Mouse (Mus musculus) urinary bladder, postnatal 36 days (tissue): ENCODE data around the gene Mapkapk3.
A peak's percentile ranks its signal among the peaks of the same experiment; 100 is the strongest.

Source experiments
- DNase-seq, 2 experiments: peaks; one replicate each; pipeline ENCODE4 v3.0.0; 2022; ENCODE audit warnings: low spot score in 2 of 2, mixed read lengths in 1 of 2

The Mapkapk3 gene

DNA sequence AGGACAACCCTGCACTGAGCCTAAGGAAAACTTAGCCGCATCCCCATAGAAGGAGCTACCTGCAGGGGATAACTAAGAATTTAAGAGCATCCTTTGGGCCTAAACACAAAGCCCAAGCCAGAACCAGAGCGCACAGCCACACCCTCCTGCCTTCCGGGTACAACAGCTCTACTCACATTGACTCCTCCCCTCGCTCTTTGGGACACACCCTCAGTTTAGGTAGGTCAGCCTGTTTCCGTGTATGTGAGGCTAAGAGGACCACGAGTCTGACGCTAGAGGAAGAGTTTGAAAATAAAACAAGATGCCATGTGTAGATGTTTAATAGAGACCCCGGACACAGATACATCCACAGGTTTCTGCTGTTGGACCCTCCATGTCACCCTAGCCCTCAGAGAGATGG is 966 bp downstream of the Mapkapk3 start:
- peak; percentile 44 to 56 for DNase-seq

DNA sequence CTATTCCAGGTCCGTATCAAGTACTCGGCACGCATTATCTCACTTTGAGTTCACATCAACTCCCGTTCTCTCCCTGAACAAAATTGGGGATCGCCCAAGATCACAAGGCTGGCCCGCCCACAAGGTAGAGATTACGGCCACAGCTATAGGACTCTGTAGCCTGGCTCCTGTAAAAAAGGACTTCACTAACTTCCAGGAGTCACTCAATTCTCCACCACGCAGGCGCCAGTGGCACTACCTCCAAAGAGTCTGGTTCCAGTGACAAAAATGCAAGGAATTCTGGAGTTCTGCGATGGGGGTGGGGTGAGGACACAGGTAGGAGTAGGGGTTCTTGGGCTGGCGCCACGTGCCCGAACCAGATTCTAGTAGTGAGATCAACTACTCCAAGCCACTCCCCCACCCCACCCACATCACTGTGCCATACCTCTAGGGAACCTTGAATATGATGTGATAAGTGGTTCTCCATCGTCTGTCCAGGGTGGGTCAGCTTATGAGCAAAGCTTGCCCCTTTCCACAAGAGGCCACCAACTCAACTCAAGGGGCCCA is 1.5 kb downstream of the Mapkapk3 start:
- DNase-seq: no peak

DNA sequence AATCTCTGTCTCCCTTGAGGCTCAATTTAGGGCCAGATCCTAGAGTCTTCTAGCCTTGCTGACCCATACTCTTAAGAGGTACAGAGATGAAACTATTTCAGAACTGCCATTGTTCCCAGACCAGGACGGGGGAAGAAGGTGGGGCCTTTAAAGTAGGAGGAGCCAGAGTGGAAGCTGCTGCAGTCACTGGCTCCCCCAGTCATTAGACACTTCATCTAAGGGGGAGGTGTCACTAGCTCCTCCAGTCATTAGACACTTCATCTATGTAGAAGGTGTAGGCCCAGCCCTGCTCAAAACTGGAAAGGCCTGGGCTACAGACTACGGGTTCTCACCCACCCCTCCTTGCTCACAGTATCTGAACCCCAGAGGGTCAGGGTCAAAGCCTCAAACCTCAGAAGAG is 2.4 kb downstream of the Mapkapk3 start:
- no peak for DNase-seq

DNA sequence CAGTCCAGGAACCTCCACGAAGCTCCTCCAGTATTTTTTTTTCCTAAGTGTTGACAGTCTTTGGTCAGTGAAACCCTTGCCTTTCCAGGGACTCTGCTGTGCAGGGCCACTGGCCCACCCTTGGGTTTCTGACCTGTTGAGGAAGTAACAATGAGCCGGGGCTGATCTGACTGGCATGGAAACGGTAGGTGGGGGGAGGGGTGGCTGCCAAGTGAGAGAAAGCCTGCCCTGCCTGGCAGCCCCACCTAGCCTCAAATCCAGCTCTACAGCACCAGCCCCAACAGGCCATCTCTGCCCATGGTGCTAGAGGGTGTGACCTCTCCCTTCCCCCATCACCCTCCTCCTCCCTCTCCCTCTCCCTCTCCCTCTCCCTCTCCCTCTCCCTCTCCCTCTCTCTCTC is 4.7 kb downstream of the Mapkapk3 start:
- DNase-seq: peak; percentile 73 to 74

DNA sequence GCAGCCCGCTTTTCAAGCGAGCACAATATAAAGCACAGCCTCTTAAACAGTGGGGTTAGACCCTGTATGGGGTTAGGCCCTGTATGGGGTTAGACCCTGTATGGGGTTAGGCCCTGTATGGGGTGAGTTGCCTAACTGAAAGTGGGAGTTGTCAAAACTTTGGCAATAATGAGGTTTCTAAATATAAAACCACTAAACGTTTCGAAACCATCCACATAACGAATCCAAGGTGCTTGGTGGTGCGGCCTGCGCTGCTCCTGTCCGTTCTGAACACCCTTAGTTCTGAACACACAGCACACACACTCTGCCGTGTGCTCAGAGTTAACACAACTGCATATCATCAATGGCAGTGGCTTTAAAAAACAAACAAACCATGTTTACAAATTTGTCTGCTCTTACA is 6.7 kb downstream of the Mapkapk3 start:
- no peak for DNase-seq

DNA sequence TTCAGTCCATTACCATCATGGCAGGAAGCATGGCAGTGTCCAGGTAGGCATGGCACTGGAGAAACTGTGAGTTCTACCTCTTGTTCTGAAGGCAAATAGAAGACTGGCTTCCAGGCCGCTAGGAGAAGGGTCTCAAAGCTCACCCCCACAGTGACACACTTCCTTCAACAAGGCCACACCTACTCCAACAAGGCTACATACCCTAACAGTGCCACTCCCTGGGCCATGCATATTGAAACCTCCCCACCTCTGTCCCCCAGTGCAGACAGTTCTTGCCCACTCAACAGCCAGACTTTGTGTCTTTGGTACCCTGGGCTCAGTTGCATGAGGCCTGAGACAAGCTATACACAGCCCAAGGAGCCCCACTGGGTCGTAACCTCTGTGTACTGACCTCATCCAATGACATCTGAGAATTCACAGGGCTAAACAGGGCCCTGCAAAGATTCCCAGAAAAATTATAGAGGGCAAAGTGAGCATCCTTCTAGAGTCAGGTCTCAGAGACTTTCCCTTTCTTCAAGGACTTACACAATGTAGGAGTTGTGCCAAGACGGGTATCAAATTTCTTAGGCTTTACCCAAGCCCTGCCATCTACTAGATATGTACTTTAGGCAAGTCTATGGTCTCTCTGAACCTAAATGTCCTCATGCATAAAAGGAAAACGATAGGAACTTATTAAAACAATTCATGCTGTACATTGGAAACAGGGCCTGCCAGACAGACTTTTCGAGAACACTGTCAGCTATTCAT is 8.3 kb downstream of the Mapkapk3 start:
- DNase-seq: no peak

DNA sequence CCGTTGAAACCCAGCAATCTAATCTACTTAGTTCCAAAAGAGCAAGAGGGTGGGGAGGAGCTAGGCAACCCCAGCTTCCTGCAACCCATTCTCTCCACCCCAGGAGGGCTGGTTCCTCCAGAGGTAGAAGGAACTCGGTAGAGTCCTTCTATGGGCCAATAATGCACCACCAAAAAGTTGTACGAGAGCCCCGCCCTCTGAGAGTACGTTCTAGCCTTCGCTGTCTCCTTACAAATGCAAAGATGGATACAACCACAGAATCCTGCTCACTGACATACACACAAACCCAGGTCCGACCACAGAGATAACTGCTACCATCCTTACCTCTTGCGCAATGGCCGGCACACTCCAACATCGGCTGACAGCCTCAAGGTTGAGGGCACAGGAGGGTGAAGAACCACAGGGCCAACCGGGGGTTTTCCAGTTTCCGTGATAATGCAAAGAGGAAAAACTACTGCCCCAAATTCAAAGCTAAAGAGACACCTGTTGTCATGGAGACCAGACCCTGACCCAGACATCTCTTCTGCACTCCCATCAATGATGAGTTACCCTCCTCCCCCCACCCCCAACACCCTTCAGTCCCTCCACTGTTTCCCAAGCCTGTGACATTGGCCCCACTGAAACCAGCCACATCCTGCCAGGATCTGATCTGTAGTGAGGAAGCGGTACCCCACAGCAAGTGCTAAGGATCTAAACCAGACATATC is 9.2 kb downstream of the Mapkapk3 start:
- DNase-seq: no peak

DNA sequence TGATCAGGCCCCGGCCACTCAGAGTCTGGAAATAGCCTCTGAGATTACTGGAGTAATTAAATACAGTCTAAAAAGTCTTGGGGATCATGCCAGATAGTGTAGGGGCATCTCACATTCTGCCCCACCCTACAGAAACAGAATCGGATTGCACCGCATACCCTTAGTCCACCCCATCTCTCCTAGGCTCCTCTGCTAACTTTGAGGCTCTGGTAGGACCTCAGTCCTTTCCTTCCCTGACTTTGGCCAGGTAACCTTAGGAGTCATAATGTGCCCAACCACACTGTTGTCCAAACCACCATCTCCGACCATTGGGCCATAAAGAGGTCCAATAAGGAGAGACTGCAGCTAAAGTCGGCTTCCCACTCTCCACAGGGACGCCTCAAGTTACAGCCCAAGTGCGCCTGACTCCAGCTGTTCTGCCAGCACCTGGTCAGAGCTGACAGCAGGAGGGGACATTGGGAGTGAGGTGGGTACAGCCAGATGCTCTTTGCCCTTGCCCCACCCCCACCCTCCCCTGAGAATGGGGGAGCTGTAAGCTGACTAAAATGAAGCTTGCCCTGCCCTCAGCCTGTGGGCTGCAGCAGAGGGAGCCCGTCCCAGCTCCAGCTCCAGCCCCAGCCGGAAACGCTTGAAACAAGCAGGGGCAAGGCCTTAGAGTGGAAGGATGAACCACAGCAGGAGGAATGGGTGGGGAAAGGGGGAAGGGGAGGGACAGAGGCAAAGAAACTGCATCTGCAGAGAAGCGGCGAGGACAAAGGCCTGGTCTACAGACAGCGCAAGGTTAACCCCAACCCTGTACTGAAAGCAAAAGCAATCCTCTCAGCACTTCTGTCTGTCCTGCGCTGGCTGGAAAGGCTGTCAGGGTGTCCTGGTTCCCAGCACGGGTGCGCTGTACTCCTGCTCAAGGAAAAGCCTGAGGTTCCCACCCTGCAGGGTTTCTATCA is 10.0 kb downstream of the Mapkapk3 start:
- no peak for DNase-seq

DNA sequence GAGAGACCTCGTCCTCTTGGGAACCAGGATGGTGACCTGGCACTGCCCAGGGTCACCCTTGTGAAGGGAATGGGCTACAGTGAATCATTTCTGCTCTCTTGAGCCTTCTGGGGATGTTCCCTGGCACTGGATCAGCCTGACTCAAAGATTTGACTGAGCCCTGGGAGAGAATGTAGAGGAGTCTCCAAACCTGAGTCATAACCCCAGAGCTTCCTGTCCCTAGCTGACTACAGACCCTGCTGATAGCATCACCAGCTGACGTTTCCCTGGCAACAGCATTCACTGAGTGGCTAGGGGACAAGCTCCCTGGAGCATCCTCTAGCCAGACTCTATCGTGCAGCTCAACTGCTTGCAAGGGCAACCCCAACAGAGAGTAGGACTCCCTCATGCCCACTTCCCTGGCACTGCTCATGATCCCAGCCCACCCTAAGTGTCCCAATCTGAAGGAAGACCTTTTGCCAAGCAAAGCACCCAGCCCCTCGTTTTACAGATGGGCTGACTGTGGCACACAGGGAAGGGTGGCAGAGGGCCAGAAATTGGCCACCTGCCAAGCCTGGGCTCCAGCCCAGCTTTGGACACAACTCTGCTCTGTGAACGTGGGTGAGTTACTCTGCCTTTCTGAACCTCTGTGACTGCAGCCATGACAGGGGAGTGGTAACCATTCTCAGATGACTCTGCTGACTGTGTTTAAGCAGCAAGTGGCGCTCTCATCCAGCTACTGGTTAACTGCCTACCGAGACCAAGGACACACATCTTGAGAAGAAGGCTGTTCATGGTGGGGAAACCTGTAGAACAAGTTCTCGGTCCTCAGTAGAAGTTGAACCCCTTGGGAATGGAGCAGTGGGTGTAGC is 10.9 kb downstream of the Mapkapk3 start:
- peak in 1 of 2 experiments; percentile 23 for DNase-seq

DNA sequence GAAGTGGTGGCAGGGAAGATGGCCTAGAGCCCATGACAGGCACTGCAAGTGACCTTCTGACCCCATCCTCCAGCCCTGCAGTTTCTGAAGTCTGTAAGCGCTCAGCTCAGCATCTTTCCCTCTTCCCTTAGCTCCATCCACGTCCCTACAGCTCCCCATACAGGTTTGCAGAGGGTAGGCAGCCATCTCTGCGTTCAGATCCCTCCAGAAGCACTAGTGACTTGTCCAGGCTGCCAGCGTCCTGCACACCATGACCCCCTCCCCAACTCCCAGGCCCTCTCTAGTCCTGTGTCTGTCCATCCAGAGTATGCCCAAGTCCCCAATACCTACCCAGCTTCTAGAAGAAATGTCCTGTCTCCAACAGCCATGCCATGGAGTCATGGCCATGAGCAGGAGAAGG is 11.6 kb downstream of the Mapkapk3 start:
- DNase-seq: no peak

DNA sequence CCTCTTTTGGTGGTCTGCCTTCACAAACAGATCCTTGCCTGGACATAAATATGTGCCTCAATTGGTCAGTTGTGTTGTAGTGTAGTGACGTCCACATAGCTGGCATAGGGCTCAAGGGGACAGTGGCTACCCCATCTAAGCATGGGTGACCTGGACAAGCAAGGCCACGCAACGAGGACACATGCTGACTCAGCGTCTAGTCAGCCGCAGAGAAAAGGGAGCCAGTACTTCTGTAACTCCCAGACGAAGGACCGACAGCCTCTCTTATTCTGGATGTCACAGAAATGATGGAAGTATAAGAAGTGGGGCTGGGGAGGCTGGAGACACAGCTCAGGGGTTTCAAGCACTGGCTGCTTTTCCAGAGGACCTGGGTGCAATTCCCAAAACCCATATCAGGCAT is 12.1 kb downstream of the Mapkapk3 start:
- no peak for DNase-seq

DNA sequence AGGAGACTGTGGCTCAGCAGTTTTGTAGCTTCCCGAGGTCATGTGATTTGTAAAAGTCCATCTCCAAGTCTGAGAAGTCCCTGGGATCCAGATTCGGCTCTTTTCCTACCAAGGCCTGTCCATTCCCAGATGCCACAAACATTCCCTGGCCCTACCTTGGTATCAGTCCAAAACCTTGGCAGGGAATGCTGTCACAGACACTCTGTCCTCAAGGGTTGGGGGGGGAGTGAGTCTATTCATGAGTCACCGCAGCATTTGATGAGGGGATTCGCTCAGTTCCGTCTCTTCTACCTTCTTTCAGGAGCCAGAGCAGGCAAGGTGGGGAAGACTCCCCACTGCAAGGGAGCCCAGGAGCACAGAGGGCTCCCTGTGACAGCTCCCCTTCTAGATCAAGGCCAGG is 14.0 kb downstream of the Mapkapk3 start:
- DNase-seq: no peak

DNA sequence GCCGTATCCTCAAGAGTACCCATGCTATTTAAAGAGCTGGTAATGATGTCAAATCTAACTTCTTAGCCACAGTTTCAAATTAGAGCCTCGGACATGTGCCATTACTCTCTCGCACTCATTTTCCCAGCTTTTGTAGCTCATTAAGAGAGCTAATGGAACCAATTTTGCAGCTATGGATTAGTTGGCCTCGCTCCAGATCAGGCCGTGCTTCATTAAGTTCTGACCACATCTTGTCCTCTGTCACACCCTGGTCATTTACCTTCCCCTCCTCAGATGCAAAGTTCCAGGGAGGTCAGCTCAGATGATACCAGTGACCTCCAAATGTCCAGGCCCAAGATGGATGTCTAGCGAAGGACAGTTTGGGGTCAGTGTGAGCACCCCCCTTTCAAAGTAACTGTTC is 14.9 kb downstream of the Mapkapk3 start:
- DNase-seq: no peak

DNA sequence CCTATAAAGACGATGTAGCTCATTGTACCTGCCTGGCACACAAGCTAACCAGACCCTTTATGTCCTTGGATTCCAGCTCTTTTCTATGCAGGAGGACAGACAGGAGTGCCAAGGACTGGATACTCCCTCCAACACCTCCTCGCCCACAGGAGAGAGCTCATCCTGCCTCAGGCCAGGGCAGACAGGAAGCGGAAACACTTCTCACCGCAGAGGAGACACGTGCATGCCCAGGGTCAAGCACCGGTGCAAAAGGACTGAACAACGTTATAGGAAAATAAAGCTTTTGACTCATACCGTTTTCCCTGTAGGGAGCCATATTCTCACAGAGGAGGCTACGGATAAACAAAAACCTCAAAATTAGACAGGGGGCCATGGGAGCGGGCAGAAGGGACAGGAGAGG is 16.5 kb downstream of the Mapkapk3 start:
- no peak for DNase-seq

DNA sequence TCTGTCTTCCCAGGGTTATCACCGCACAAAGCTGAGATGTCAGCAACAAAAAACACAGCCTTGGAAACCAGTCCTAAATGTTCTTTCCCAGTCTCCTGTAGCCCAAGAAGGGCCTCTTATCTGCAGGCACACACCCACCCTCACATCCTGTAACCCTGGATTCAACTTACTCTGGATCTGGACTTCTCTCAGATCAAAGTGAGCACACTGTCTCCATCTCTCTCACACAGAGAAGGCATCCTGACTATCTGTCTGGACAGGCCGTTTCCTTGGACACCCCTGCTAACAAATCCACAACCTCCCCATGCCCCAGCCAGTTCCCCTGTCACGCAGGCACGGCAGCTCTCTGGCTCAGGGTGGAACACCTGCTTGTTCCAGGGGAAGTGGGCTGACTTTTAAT is 17.4 kb downstream of the Mapkapk3 start:
- DNase-seq: no peak

DNA sequence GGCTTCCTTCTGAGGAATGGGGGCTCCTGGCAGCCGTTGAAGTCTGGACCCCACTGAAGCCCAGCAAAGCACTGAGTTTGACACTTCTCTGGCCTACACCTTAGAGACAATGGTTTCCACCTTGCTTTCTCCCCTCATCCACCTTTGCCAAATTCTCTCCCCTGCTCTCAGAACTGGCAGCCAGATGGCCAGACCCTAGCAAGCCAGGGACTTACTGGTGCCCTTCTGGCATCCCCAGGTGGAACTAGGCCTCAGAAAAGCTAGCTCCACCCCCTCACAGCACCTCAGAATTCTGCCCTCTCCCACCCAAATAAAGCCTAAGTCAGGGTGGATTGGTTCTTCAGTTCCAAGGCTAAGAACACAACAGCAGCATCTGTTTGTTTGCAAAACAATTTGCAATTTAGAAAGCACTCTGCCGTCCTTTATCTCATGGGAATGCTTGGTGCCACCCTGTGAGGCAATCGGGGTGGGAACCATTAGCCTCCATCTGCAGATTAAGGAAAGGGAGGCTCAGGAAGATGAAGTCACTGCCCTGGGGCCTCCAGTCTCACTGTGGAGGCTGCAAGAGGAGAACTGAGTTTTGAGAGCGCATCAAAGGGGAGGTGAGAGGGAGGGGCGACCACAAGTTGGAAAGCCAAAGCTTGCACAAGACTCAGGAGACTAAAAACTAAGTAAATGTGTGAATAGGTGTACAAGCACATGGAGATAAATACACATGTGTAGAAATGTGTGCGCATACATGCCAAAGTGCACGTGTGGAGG is 18.3 kb downstream of the Mapkapk3 start:
- no peak for DNase-seq

DNA sequence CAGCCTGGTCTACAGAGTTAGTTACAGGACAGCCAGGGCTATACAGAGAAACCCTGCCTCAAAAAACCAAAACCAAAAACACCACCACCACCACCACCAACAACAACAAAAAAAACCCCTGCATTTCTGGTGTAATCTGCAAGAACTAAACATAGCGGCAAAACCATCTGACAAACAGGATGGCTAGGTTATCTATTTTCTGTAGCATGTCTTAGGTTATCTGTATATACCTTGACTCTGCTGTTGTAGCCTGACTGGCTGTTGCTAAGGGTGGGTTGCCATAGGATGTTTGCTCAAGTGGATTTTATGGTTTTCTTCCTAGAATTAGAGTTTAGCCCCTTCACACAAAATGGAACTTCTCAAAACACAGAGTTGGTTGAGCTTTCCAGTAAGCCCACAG is 19.9 kb downstream of the Mapkapk3 start:
- DNase-seq: no peak

DNA sequence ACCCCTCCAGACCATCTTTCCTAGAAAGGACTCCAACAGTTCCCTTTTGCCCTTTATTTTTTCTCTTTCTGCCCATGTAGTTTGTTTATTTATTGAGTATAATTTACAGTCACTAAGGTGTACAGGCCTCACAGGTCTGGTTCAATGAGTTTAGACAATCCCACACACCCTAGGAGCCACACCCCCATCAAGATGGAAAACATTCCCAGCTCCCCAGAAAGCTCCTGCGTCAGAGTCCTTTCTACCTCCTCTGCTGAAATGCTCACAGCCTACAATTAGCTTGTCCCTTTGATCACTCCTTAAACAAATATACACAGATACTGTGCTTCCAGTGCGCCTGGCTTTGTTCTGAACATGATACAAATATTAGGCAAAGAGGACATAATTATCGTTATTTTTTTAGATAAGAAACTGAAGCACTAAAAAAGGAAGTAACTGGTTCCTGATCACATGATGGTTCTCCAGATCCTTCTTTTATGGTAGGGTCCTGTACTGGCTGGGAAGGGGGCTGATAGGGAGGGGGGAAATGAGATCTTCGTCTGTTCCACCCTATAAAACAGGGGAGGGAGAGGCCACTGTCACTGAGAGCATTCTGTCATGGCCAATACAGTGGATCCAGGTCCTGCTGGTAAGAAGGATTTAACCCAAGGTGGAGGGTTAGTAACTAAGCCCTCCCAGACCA is 21.8 kb downstream of the Mapkapk3 start:
- DNase-seq: no peak

DNA sequence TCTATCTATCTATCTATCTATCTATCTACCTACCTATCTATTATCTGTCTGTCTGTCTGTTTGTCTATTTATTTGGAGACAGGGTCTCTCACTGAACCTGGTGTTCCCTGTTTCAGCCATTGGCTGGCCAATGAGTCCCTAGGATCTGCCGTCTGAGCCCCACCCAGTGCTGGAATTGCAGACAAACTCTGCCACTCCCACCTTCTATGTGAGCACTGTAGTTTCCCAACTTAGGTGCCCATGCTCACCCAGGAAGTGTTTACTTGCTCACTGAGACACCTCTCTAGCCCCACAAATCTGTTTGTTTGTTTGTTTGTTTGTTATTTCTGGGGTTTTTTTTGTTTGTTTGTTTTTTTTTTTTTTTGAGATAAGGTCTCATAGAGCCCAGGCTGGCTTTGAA is 22.6 kb downstream of the Mapkapk3 start:
- DNase-seq: no peak

DNA sequence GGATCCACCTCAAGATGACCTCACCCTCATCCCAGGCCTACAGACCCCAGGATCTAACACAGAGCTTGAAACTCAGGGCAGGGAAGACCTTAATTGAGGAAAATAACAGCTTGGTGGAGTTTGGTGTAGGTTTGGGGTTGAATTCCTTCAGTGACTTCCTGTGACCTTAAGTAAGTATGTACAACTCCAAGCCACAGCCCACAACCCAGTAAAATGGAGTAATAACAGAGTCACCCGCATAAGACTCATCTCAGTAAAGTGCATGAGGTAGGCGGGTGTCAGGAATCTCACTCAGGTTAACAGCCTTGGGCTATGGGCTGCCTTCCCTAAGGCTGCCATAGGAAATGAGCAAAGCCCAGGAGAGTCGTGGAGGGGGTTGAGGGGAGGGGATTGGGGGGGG is 24.9 kb downstream of the Mapkapk3 start:
- no peak for DNase-seq
